Mouse (Mus musculus) testis, adult 10 weeks (tissue): ENCODE measurements around the gene Sec23b. TPM values are rescaled to one million over a fixed set of nuclear protein-coding genes. Genes with fewer than 3 reads are reported as not detected.

Experiments used
- polyA plus RNA-seq: library from polyadenylated mRNA; stranded (reverse); fragments of 350-450 nt; fragmentation: Illumina TruSeq; extraction: RNeasy Lipid Tissue Mini Kit (QIAGEN cat#74804); gene quantifications from one replicate; pipeline ENCODE4 v1.2.3, GENCODE M21; 2014; ENCODE audit warnings: low read depth, low replicate concordance

Gene Sec23b
- 54.4 TPM for polyA plus RNA-seq

GRCm38 (mm10) chr2:144555820-144556552, at the start of gene Sec23b:
Sec23b (plus strand) TSS chr2:144556229.

GRCm38 (mm10) chr2:144526981-144527820, 28.8 kb upstream of the Sec23b start, which contains the start of the genes Dzank1 and Polr3f:
Dzank1 (minus strand) TSS chr2:144527414.
Polr3f (plus strand) TSS chr2:144527718.

GRCm38 (mm10) chr2:144550529-144550928, 5.5 kb upstream of the Sec23b start, which contains the start of gene Rbbp9:
Rbbp9 (minus strand) TSS chr2:144550869.

GRCm38 (mm10) chr2:144593951-144594651, 38.1 kb downstream of the Sec23b start, which contains the start of gene Smim26:
Smim26 (plus strand) TSS chr2:144594054.

GRCm38 (mm10) chr2:144599831-144600687, 44.0 kb downstream of the Sec23b start, which contains the start of gene Dtd1:
Dtd1 (plus strand) TSS chr2:144599897.

Other genes with a start within 250 kb of the Sec23b start
- 24.5 TPM for gene Ovol2, start 224.1 kb upstream of the Sec23b start, polyA plus RNA-seq
- 4.5 TPM for gene Kat14, start 187.2 kb upstream of the Sec23b start, polyA plus RNA-seq
- 1.7 TPM for gene Pet117, start 187.2 kb upstream of the Sec23b start, polyA plus RNA-seq
- 12.3 TPM for gene Dzank1, start 28.8 kb upstream of the Sec23b start, polyA plus RNA-seq
- gene Polr3f, start 28.5 kb upstream of the Sec23b start, polyA plus RNA-seq = 19.4 TPM
- gene Rbbp9, start 5.4 kb upstream of the Sec23b start, polyA plus RNA-seq = 17.9 TPM
- gene Smim26, start 37.8 kb downstream of the Sec23b start, polyA plus RNA-seq = 3.4 TPM
- 12.1 TPM for gene Dtd1, start 43.7 kb downstream of the Sec23b start, polyA plus RNA-seq